Mouse (Mus musculus): ENCODE data around the gene Ddx58. TPM values are rescaled to one million over a fixed set of nuclear protein-coding genes. Genes with fewer than 3 reads are reported as not detected.

The Ddx58 gene
- polyA plus RNA-seq, 1 experiment from 2014 or later, result 4.5 TPM

- H3K27ac ChIP-seq (replicated peaks), result no peak overlapping the region
- no peak overlapping the region for H3K9ac ChIP-seq (replicated peaks)
- 95% methylated on average over 17 of the region's 17 CpGs for WGBS
- no peaks in the 10 kb centered on the region for H3K4me1 ChIP-seq
- H3K36me3 ChIP-seq, result peaks cover 68% of the 10 kb centered on the region
- no peak for ATAC-seq (ENCODE audit: low FRiP score)
- no peak overlapping the region for H3K4me2 ChIP-seq
- no peak overlapping the region for H3K4me3 ChIP-seq (replicated peaks)
- no peaks in the 10 kb centered on the region for H3K9me3 ChIP-seq (replicated peaks)
- H3K27me3 ChIP-seq (replicated peaks), result no peaks in the 10 kb centered on the region
Measured at GRCm38 (mm10) chr4:40178584-40178983, 61.0 kb downstream of the Ddx58 start.

- Histone ChIP-seq H3K4me3 (replicated peaks) (no peak overlapping the region), H3K36me3 (peaks cover 47% of the 10 kb centered on the region), H3K9me3 (replicated peaks) (no peaks in the 10 kb centered on the region), H3K4me2 (no peak overlapping the region), H3K27me3 (replicated peaks) (no peaks in the 10 kb centered on the region), H3K27ac (replicated peaks) (no peak overlapping the region), H3K9ac (replicated peaks) (no peak overlapping the region), H3K4me1 (no peaks in the 10 kb centered on the region)
- WGBS, result 76% methylated on average over 4 of the region's 4 CpGs
- no peak for ATAC-seq (ENCODE audit: low FRiP score)
Measured at GRCm38 (mm10) chr4:40174321-40174720, 65.3 kb downstream of the Ddx58 start.

GRCm38 (mm10) chr4:40172336-40172735 is 67.3 kb downstream of the Ddx58 start:
- H3K4me1 ChIP-seq, result no peaks in the 10 kb centered on the region
- H3K36me3 ChIP-seq, result peaks cover 49% of the 10 kb centered on the region
- no peak overlapping the region for H3K9ac ChIP-seq (replicated peaks)
- H3K27ac ChIP-seq (replicated peaks), result no peak overlapping the region
- no peaks in the 10 kb centered on the region for H3K9me3 ChIP-seq (replicated peaks)
- no peaks in the 10 kb centered on the region for H3K27me3 ChIP-seq (replicated peaks)
- WGBS, result 89% methylated on average over 2 of the region's 2 CpGs
- no peak for ATAC-seq (ENCODE audit: low FRiP score)
- no peak overlapping the region for H3K4me2 ChIP-seq
- H3K4me3 ChIP-seq (replicated peaks), result no peak overlapping the region

- Histone ChIP-seq H3K27ac (replicated peaks) (no peak overlapping the region), H3K9ac (replicated peaks) (no peak overlapping the region), H3K27me3 (replicated peaks) (no peaks in the 10 kb centered on the region), H3K9me3 (replicated peaks) (no peaks in the 10 kb centered on the region), H3K4me2 (no peak overlapping the region), H3K36me3 (peaks cover 55% of the 10 kb centered on the region), H3K4me3 (replicated peaks) (no peak overlapping the region), H3K4me1 (no peaks in the 10 kb centered on the region)
- 88% methylated on average over 4 of the region's 4 CpGs for WGBS
- ATAC-seq (ENCODE audit: low FRiP score), result no peak
Measured at GRCm38 (mm10) chr4:40171477-40171876, 68.2 kb downstream of the Ddx58 start.

GRCm38 (mm10) chr4:40163646-40164045 is 76.0 kb downstream of the Ddx58 start:
- no peak for ATAC-seq (ENCODE audit: low FRiP score)
- WGBS, result 84% methylated on average over 10 of the region's 10 CpGs
- no peaks in the 10 kb centered on the region for H3K27me3 ChIP-seq (replicated peaks)

GRCm38 (mm10) chr4:40160591-40161434 is 78.8 kb downstream of the Ddx58 start:
- peaks cover 11% of the 10 kb centered on the region; the same call in 1 of the 2 replicates for H3K36me3 ChIP-seq
- WGBS, result 99% methylated on average over 8 of the region's 8 CpGs
- H3K9me3 ChIP-seq (replicated peaks), result no peaks in the 10 kb centered on the region
- H3K9ac ChIP-seq (replicated peaks), result no peak overlapping the region
- H3K27me3 ChIP-seq (replicated peaks), result no peaks in the 10 kb centered on the region
- no peak overlapping the region for H3K27ac ChIP-seq (replicated peaks)
- H3K4me2 ChIP-seq, result no peak overlapping the region
- H3K4me3 ChIP-seq (replicated peaks), result no peak overlapping the region
- ATAC-seq (ENCODE audit: low FRiP score), result no peak
- H3K4me1 ChIP-seq, result no peaks in the 10 kb centered on the region

More at GRCm38 (mm10) chr4:40163646-40164045, 76.0 kb downstream of the Ddx58 start:
- H3K4me1 ChIP-seq, result no peaks in the 10 kb centered on the region
- no peaks in the 10 kb centered on the region for H3K9me3 ChIP-seq (replicated peaks)
- peaks cover 29% of the 10 kb centered on the region for H3K36me3 ChIP-seq
- no peak overlapping the region for H3K27ac ChIP-seq (replicated peaks)
- no peak overlapping the region for H3K4me3 ChIP-seq (replicated peaks)
- no peak overlapping the region for H3K9ac ChIP-seq (replicated peaks)
- no peak overlapping the region for H3K4me2 ChIP-seq

GRCm38 (mm10) chr4:40158224-40158540 is 81.4 kb downstream of the Ddx58 start:
- Histone ChIP-seq H3K36me3 (no peaks in the 10 kb centered on the region), H3K4me1 (peaks cover 4% of the 10 kb centered on the region; the same call in 1 of the 2 replicates), H3K4me3 (replicated peaks) (no peak overlapping the region), H3K9ac (replicated peaks) (no peak overlapping the region), H3K27ac (replicated peaks) (no peak overlapping the region), H3K27me3 (replicated peaks) (no peaks in the 10 kb centered on the region), H3K4me2 (no peak overlapping the region), H3K9me3 (replicated peaks) (no peaks in the 10 kb centered on the region)
- 87% methylated on average over 5 of the region's 5 CpGs for WGBS
- ATAC-seq (ENCODE audit: low FRiP score), result no peak

- ATAC-seq (ENCODE audit: low FRiP score), result no peak
- 90% methylated on average over 5 of the region's 5 CpGs for WGBS
- Histone ChIP-seq H3K27me3 (replicated peaks) (no peaks in the 10 kb centered on the region), H3K4me1 (peaks cover 4% of the 10 kb centered on the region; the same call in 1 of the 2 replicates), H3K9ac (replicated peaks) (no peak overlapping the region), H3K36me3 (no peaks in the 10 kb centered on the region), H3K4me2 (no peak overlapping the region), H3K27ac (replicated peaks) (no peak overlapping the region), H3K4me3 (replicated peaks) (no peak overlapping the region), H3K9me3 (replicated peaks) (no peaks in the 10 kb centered on the region)
Measured at GRCm38 (mm10) chr4:40157500-40158223, 82.0 kb downstream of the Ddx58 start.

GRCm38 (mm10) chr4:40156582-40157499 is 82.8 kb downstream of the Ddx58 start:
- 90% methylated on average over 18 of the region's 18 CpGs for WGBS

GRCm38 (mm10) chr4:40156153-40156552 is 83.5 kb downstream of the Ddx58 start:
- 92% methylated on average over 2 of the region's 2 CpGs for WGBS
- ATAC-seq (ENCODE audit: low FRiP score), result no peak

More at GRCm38 (mm10) chr4:40156582-40157499, 82.8 kb downstream of the Ddx58 start:
- H3K27ac ChIP-seq (replicated peaks), result no peak overlapping the region
- no peak for ATAC-seq (ENCODE audit: low FRiP score)
- no peak overlapping the region for H3K4me2 ChIP-seq
- H3K9me3 ChIP-seq (replicated peaks), result no peaks in the 10 kb centered on the region
- H3K4me1 ChIP-seq, result peaks cover 4% of the 10 kb centered on the region; the same call in 1 of the 2 replicates
- H3K4me3 ChIP-seq (replicated peaks), result no peak overlapping the region
- H3K9ac ChIP-seq (replicated peaks), result no peak overlapping the region
- H3K36me3 ChIP-seq, result no peaks in the 10 kb centered on the region
- no peaks in the 10 kb centered on the region for H3K27me3 ChIP-seq (replicated peaks)

GRCm38 (mm10) chr4:40155467-40155999 is 84.1 kb downstream of the Ddx58 start:
- Histone ChIP-seq H3K4me2 (no peak overlapping the region), H3K9me3 (replicated peaks) (no peaks in the 10 kb centered on the region), H3K4me3 (replicated peaks) (no peak overlapping the region), H3K27ac (replicated peaks) (no peak overlapping the region), H3K27me3 (replicated peaks) (no peaks in the 10 kb centered on the region), H3K4me1 (peaks cover 4% of the 10 kb centered on the region; the same call in 1 of the 2 replicates), H3K9ac (replicated peaks) (no peak overlapping the region), H3K36me3 (no peaks in the 10 kb centered on the region)
- no peak for ATAC-seq (ENCODE audit: low FRiP score)
- 84% methylated on average over 13 of the region's 13 CpGs for WGBS

More at GRCm38 (mm10) chr4:40156153-40156552, 83.5 kb downstream of the Ddx58 start:
- H3K4me2 ChIP-seq, result no peak overlapping the region
- H3K36me3 ChIP-seq, result no peaks in the 10 kb centered on the region
- no peak overlapping the region for H3K9ac ChIP-seq (replicated peaks)
- H3K9me3 ChIP-seq (replicated peaks), result no peaks in the 10 kb centered on the region
- no peaks in the 10 kb centered on the region for H3K27me3 ChIP-seq (replicated peaks)
- no peak overlapping the region for H3K4me3 ChIP-seq (replicated peaks)
- peaks cover 4% of the 10 kb centered on the region; the same call in 1 of the 2 replicates for H3K4me1 ChIP-seq
- H3K27ac ChIP-seq (replicated peaks), result no peak overlapping the region

All from neural tube, embryonic 15.5 days (tissue).